Mouse (Mus musculus) CH12.LX (cell line): ENCODE measurements at regions not wholly inside any gene's neighbourhood (a gene's known extent, or its start where the extent isn't known, plus 50 kb on each side); places are given as distances from the start of the nearest gene placed in this dataset.

ENCODE experiments used
- CTCF ChIP-seq, 2 experiments: IDR thresholded peaks in 1 of 2; conservative IDR thresholded peaks in 1 of 2; 2 replicates each; pipeline ENCODE4 v1.5.1; 2011 to 2012; ENCODE audit warnings: low read depth in 2 of 2, low read length in 2 of 2, improper control_type of control experiment in 1 of 2, inconsistent platforms in 1 of 2, mild to moderate bottlenecking in 1 of 2, moderate library complexity in 1 of 2
- ELF1 ChIP-seq: IDR thresholded peaks from 2 replicates; pipeline ENCODE4 v1.6.1; 2014; ENCODE audit warnings: low read depth, mild to moderate bottlenecking, inconsistent platforms, low read length, improper control_type of control experiment
- EP300 ChIP-seq: IDR thresholded peaks from 2 replicates; pipeline ENCODE4 v1.6.1; 2011; ENCODE audit warnings: low read length, improper control_type of control experiment
- IRF4 ChIP-seq: IDR thresholded peaks from 2 replicates; pipeline ENCODE4 v1.6.1; 2014; ENCODE audit warnings: low read depth, mild to moderate bottlenecking, inconsistent platforms, low read length, improper control_type of control experiment
- MAFK ChIP-seq: IDR thresholded peaks from 2 replicates; pipeline ENCODE4 v1.6.1; 2011; ENCODE audit warnings: low read length, improper control_type of control experiment; ENCODE audit not compliant: insufficient replicate concordance
- MEF2A ChIP-seq: IDR thresholded peaks from 2 replicates; pipeline ENCODE4 v1.6.1; 2014; ENCODE audit warnings: low read depth, mild to moderate bottlenecking, inconsistent platforms, low read length, improper control_type of control experiment, borderline replicate concordance
- MXI1 ChIP-seq: IDR thresholded peaks from 2 replicates; pipeline ENCODE4 v1.6.1; 2011; ENCODE audit warnings: mild to moderate bottlenecking, low read depth, low read length, improper control_type of control experiment
- POLR2A ChIP-seq: IDR thresholded peaks from 2 replicates; pipeline ENCODE4 v1.6.1; 2011; ENCODE audit warnings: low read depth, mild to moderate bottlenecking, improper control_type of control experiment, low read length
- SMC3 ChIP-seq: IDR thresholded peaks from 2 replicates; pipeline ENCODE4 v1.6.1; 2011; ENCODE audit warnings: low read depth, low read length, improper control_type of control experiment
- TBP ChIP-seq: conservative IDR thresholded peaks from 2 replicates; pipeline ENCODE4 v1.6.1; 2011; ENCODE audit warnings: low read depth, low read length, improper control_type of control experiment
- USF1 ChIP-seq: IDR thresholded peaks from 2 replicates; pipeline ENCODE4 v1.6.1; 2014; ENCODE audit warnings: low read depth, mild to moderate bottlenecking, inconsistent platforms, low read length, improper control_type of control experiment

- no peak for TF ChIP-seq POLR2A
- TF ChIP-seq TBP = no peak
- no peak for TF ChIP-seq EP300
- TF ChIP-seq MAFK = no peak
- no peak for TF ChIP-seq MXI1
- TF ChIP-seq CTCF (conservative IDR thresholded peaks at IDR 0.05 in 1 of 2, IDR thresholded peaks at IDR 0.05 in 1 of 2; ENCODE audit: low read depth in 2 of 2, low read length in 2 of 2) = no peak
- no peak for TF ChIP-seq MEF2A
- TF ChIP-seq USF1 = no peak
- TF ChIP-seq SMC3 = no peak
- TF ChIP-seq ELF1 = no peak
- TF ChIP-seq IRF4 = no peak
Observed at GRCm38 (mm10) chr1:185887031-185887430, 230.1 kb downstream of the Lyplal1 start.
